Mouse (Mus musculus): Measurements from ENCODE around the gene Opcml.

DNA sequence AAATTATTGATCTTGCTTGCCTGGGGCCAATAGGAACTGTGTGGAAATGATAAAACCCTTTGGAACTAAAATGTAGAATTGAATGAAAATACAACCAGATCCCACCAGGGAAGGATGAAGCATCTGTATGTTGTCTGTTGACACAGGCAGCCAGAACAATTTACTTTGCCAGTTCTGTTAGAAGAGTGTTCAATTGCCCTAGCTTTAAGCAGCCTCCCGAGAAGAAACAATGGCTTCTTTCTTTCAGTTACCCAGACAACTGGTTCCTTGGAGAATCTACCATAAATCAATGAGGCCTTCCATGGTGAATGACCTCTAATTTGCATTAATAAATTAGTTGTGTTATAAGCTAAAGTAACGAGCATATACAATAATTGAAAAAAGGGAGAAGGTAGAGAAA lies 346.0 kb downstream of the Opcml start:
- TF ChIP-seq POLR2A (IDR thresholded peaks at IDR 0.05; ENCODE audit: insufficient read depth, low read length) (no peak), CTCF (IDR thresholded peaks at IDR 0.05; ENCODE audit: low read depth, low read length) (no peak), EP300 (IDR thresholded peaks at IDR 0.05; ENCODE audit: insufficient read depth, low read depth, low read length) (no peak)

Data from ES-Bruce4 (cell line).